ENCODE assay signal across 10 mouse cellular contexts in the genomic region with DNA sequence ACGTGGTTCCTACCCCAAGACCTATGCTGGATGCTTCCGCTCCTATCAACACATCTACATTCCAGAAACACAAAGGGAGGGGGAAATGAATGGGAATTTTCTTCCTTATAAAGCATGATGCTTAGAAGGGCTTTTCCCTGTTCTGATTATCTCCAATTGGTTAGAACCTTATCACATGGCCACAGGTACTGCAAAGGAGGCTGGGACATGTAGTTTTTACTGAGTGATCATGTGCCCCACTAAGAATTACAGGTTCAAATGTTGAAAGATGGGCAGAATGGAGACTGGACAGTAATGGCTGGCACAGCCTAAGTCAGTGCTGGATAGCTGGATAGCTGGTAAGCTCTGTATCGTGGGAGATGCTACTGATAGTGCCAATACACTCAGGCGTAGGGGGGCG. TPM values are rescaled to one million over a fixed set of nuclear protein-coding genes. Genes with fewer than 3 reads are reported as not detected.
DNase-seq lines count a peak whose midpoint lies in the region; ATAC-seq and TF ChIP-seq lines count a peak whose summit lies in the region.
"Had no signal": no experiment of that assay in that cellular context is flagged by ENCODE, and none has a peak within 500 bp of the region (broad histone marks: within the 10 kb centered on the region; RNA-seq: fewer than 3 reads in every experiment).

No protein-coding gene starts in this region.

- no peaks in the 10 kb centered on the region; the same call in 1 of the 2 replicates for H3K27me3 ChIP-seq in heart, embryonic 12.5 days (replicated peaks)
- H3K27me3 ChIP-seq in spleen, adult 2 months (ENCODE audit: control insufficient read depth, insufficient read depth, low read length), result no peaks in the 10 kb centered on the region

- ATAC-seq in heart, embryonic 12.5 days (ENCODE audit: insufficient number of reproducible peaks, low FRiP score), result no peak

- peak; percentile 92 for DNase-seq in heart, adult 11 months
- DNase-seq in spleen, adult 2 months (ENCODE audit: low read depth in 1 of 2, low spot score in 2 of 2), result no peak
- no peak for DNase-seq in spleen, postnatal 14 days (ENCODE audit: low spot score in 2 of 2)
- DNase-seq in lung, postnatal 25 days (ENCODE audit: low spot score), result peak; percentile 54
- DNase-seq in urinary bladder, postnatal 14 days (ENCODE audit: low spot score), result no peak
- DNase-seq in T-cell, adult 2 months (ENCODE audit: low spot score), result no peak
- DNase-seq in gastrocnemius, postnatal 36 days, result no peak

- H3K4me1 ChIP-seq in heart, embryonic 12.5 days (replicated peaks), result peaks cover 12% of the 10 kb centered on the region
- no peaks in the 10 kb centered on the region for H3K4me1 ChIP-seq in spleen, adult 2 months (ENCODE audit: control insufficient read depth, insufficient read depth, insufficient read length)

- H3K4me3 ChIP-seq in heart, embryonic 12.5 days, result no peak overlapping the region
- no peak overlapping the region for H3K4me3 ChIP-seq in spleen, adult 2 months (ENCODE audit: extremely low read depth, insufficient read depth, insufficient read length)

- H3K9ac ChIP-seq in heart, embryonic 12.5 days, result no peak overlapping the region

- no peaks in the 10 kb centered on the region for H3K36me3 ChIP-seq in heart, embryonic 12.5 days
- H3K36me3 ChIP-seq in spleen, adult 2 months (ENCODE audit: control insufficient read depth, insufficient read depth, low read length), result no peaks in the 10 kb centered on the region
- H3K36me3 ChIP-seq: G1E had no signal

- WGBS in heart, embryonic 12.5 days, result 73% methylated on average over 5 of the region's 5 CpGs
- WGBS in spleen, adult 2 months, result 74% methylated on average over 5 of the region's 5 CpGs

- intact Hi-C loops in gastrocnemius, postnatal 36 days (cut with DNase I), result loop anchor here (5.0 kb wide), 1 partner anchor 67 kb away; no protein-coding TSS in a partner anchor

- H3K9me3 ChIP-seq in heart, embryonic 12.5 days (replicated peaks), result no peaks in the 10 kb centered on the region

- no peak for TF ChIP-seq POLR2A in spleen, adult 2 months (IDR thresholded peaks at IDR 0.05; ENCODE audit: low read depth, low read length)

- TF ChIP-seq CTCF in spleen, adult 2 months (IDR thresholded peaks at IDR 0.05; ENCODE audit: extremely low read depth, insufficient read depth, insufficient read length, insufficient replicate concordance), result no peak

- H3K4me2 ChIP-seq in heart, embryonic 12.5 days, result no peak overlapping the region

- no peak overlapping the region for H3K27ac ChIP-seq in heart, embryonic 12.5 days (ENCODE audit: poor library complexity, severe bottlenecking)
- 0 out of 2 replicates have a peak overlapping the region, but pooled peaks have one; percentile 16 for H3K27ac ChIP-seq in spleen, adult 2 months (ENCODE audit: insufficient read depth, low read length)

RNA-seq across cellular contexts. Expression of gene Zcchc14, which starts 21.2 kb away (rescaled TPM):
- 9.2 and 9.9 TPM in 2 replicates for polyA plus RNA-seq in heart, embryonic 12.5 days (2016; fragmentation: Nextera tagmentation; extraction: Ambion mirVana)
- polyA plus RNA-seq in spleen, adult 2 months (2012; rRNA removed), result 8.2 and 8.9 TPM in 2 replicates
- 10 to 100 TPM; 14.2 to 17.2 TPM for total RNA-seq in gastrocnemius, postnatal 36 days (2021)
- polyA plus RNA-seq: G1E had no signal

RNA-seq across cellular contexts. Expression of gene Jph3, which starts 55.5 kb away (rescaled TPM):
- 0.27 and 0.31 TPM in 2 replicates for polyA plus RNA-seq in heart, embryonic 12.5 days (2016; fragmentation: Nextera tagmentation; extraction: Ambion mirVana)
- polyA plus RNA-seq in spleen, adult 2 months (2012; rRNA removed), result 0.02 TPM in 1 of 2 replicates, not detected in the other
- total RNA-seq in gastrocnemius, postnatal 36 days (2021), result not detected
- total RNA-seq: hematopoietic stem cell, adult 5-6 weeks had no signal
- polyA plus RNA-seq: G1E had no signal

Comparison
In these comparisons a context has a peak if more than half of its experiments do, and no peak if none do; other contexts are left out.
1. DNase-seq: peak in heart, adult 11 months (single experiment) and lung, postnatal 25 days (single experiment); none in spleen, adult 2 months (0 of 2), spleen, postnatal 14 days (0 of 2), urinary bladder, postnatal 14 days (single experiment), T-cell, adult 2 months (single experiment) and gastrocnemius, postnatal 36 days (0 of 2).